Mouse (Mus musculus) intestine, embryonic 16.5 days (tissue): ENCODE data around the gene Col23a1. TPM values are rescaled to one million over a fixed set of nuclear protein-coding genes. Genes with fewer than 3 reads are reported as not detected.
"Not testable (repeated sequence)": the region's sequence is repeated elsewhere in the genome, so short reads cannot be mapped to it uniquely, and the experiment has no call there.

ENCODE experiments used
- ATAC-seq: fragments of 200-750 bp; cut with Nextera tagmentation; 2 replicates; pipeline ENCODE4 v1.8.0; 2017; ENCODE audit warnings: moderate TSS enrichment, moderate library complexity
- H3K27ac ChIP-seq: fragments of 300-500 bp; sonication (generic); 2 replicates; pipeline ENCODE4 v1.5.1; 2014; ENCODE audit warnings: mild to moderate bottlenecking, low read length
- H3K27me3 ChIP-seq: fragments of 300-500 bp; sonication (generic); replicated peaks from 2 replicates; pipeline ENCODE4 v1.6.1; 2014; ENCODE audit warnings: low read length, control low read depth, mixed read lengths; ENCODE audit not compliant: control insufficient read depth, insufficient read depth
- H3K36me3 ChIP-seq: fragments of 300-500 bp; sonication (generic); 2 replicates; pipeline ENCODE4 v1.6.1; 2014; ENCODE audit warnings: low read length, control low read depth; ENCODE audit not compliant: control insufficient read depth, insufficient read depth
- H3K4me1 ChIP-seq: fragments of 300-500 bp; sonication (generic); 2 replicates; pipeline ENCODE4 v1.6.1; 2014; ENCODE audit warnings: low read length, control low read depth, mixed read lengths; ENCODE audit not compliant: control insufficient read depth, insufficient read depth
- H3K4me2 ChIP-seq: fragments of 300-500 bp; sonication (generic); 2 replicates; pipeline ENCODE4 v1.6.1; 2014; ENCODE audit warnings: low read depth, low read length, control low read depth
- H3K4me3 ChIP-seq: fragments of 300-500 bp; sonication (generic); 2 replicates; pipeline ENCODE4 v1.5.1; 2014; ENCODE audit warnings: mild to moderate bottlenecking, low read length
- H3K9ac ChIP-seq: fragments of 300-500 bp; sonication (generic); 2 replicates; pipeline ENCODE4 v1.6.1; 2014; ENCODE audit warnings: low read depth, low read length
- H3K9me3 ChIP-seq: fragments of 300-500 bp; sonication (generic); 2 replicates; pipeline ENCODE4 v1.6.1; 2016; ENCODE audit warnings: low read length, control low read depth; ENCODE audit not compliant: control insufficient read depth
- WGBS: fragments of 180-500 bp; shearing (Covaris S2); extraction: QIAGEN DNeasy Blood & Tissue Kit; methylation state at CpG from one replicate; pipeline ENCODE4 v1.1.7; 2014; 5-methylcytosine and 5-hydroxymethylcytosine counted together
- polyA plus RNA-seq: library from polyadenylated mRNA; unstranded; fragments of >200 nt; fragmentation: Nextera tagmentation; extraction: Ambion mirVana; gene quantifications from 2 replicates; pipeline ENCODE4 v1.2.1, GENCODE M21; 2015

Col23a1 gene
- polyA plus RNA-seq, 1 experiment from 2014 or later = 5.4 TPM

DNA sequence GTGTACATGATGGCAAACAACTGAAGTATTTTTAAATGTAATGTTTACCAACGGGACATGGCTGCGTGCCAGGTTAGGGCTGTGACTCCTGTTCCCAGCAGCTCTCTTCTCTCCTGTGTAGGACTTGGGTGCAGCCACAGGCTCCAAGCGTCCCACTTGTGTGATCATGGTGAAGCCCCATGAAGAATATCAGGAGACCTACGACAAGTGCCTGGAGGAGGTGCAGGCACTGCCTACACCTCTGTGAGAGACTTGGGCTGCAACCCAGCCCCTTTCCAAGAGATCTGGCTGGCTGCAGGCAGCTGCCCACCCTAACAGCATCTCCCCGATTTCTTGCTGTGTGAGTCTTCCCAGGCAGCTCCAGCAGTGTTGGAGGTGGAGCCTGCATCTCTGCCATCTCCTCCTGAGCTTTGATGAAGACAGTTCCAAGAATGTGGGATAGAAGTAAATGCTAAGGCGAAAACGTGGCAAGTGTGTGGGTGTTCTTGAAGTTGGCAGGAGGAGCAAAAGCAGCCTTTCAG is 333.3 kb downstream of the Col23a1 start:
- Histone ChIP-seq H3K36me3 (peaks cover 27% of the 10 kb centered on the region), H3K4me2 (no peak overlapping the region), H3K27ac (no peak overlapping the region), H3K4me1 (peaks cover 16% of the 10 kb centered on the region), H3K9me3 (no peaks in the 10 kb centered on the region), H3K27me3 (no peaks in the 10 kb centered on the region), H3K9ac (no peak overlapping the region), H3K4me3 (no peak overlapping the region)
- ATAC-seq = no peak
- WGBS = 86% methylated on average over 7 of the region's 7 CpGs

DNA sequence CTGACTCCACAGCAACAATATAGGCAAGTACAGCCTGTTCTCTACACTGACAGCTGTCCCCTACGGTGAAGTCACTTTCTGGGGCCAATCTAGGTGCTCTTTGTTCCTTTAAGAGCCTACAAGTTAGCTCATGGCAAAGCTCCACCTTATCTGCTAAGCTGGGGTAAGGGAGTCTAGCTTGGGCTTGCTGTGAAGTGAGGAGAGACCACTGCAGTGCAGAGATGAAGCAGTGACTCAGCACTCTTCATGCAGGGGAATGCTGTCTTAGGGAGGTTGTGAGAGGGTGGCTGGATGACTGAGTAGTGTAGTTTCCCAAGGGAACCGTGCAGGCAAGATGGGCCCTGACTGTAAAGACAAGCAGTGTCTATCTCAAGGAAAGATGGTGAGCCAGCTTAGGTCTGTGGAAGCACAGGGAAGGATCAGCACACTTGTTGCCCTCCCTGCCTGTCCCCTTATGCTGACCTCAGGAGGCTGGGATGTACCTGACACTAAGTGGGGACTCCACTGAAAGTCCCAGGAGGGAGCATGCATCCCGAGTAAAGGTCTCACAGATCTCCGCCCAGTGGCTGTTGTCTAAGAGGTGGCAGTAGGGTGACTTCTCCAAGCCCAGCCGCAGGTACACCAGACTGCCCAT is 335.6 kb downstream of the Col23a1 start:
- Histone ChIP-seq H3K27ac (no peak overlapping the region), H3K4me3 (no peak overlapping the region), H3K9me3 (no peaks in the 10 kb centered on the region), H3K36me3 (peaks cover 30% of the 10 kb centered on the region), H3K4me2 (no peak overlapping the region), H3K9ac (no peak overlapping the region), H3K27me3 (no peaks in the 10 kb centered on the region), H3K4me1 (peaks cover 15% of the 10 kb centered on the region)
- no peak for ATAC-seq
- 80% methylated on average over 5 of the region's 5 CpGs for whole genome bisulfite sequencing

DNA sequence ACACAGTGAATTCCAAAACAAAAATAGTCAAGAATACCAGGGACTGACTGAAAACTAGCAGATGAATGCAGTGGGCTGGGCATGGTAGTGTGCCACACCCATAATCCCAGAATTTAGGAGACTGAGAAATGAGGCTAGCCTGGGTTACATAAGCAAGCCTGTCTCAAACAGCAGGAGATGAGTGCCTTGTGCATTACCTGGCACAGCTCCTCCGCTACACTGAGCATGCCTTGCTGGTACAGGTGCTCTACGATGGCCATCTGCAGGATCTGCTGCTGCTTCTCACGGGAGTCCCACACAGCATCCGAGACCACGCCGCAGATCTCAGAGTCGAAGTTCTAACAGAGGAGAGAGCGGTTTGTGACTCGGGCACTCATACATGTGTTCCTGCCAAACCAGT is 337.7 kb downstream of the Col23a1 start:
- H3K4me2 ChIP-seq = no peak overlapping the region
- H3K4me1 ChIP-seq = no peaks in the 10 kb centered on the region
- no peaks in the 10 kb centered on the region for H3K9me3 ChIP-seq
- no peak overlapping the region for H3K4me3 ChIP-seq
- no peak overlapping the region for H3K27ac ChIP-seq
- 93% methylated on average over 9 of the region's 9 CpGs for WGBS
- H3K9ac ChIP-seq = no peak overlapping the region
- peaks cover 30% of the 10 kb centered on the region for H3K36me3 ChIP-seq
- H3K27me3 ChIP-seq = no peaks in the 10 kb centered on the region
- no peak for ATAC-seq

DNA sequence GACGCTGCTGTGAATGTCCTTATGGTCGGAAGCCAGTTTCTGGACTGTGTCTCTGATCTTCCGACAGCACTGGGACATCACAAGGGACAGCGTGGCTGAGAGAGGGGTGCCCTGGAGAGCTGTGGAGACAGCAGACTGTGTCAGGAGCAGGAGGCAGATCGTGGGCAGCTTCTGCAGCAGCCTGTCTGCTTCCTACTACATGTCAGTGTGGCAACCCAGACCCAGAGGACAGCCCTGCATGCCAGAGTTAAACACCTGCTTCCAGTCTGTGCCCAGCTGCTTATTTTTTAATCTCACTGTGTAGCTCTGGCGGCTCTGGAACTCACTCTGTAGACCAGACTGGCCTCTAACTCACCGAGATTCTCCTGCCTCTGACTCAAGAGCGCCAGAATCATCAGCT is 338.2 kb downstream of the Col23a1 start:
- Histone ChIP-seq H3K9ac (no peak overlapping the region), H3K9me3 (no peaks in the 10 kb centered on the region), H3K27ac (no peak overlapping the region), H3K4me1 (no peaks in the 10 kb centered on the region), H3K36me3 (peaks cover 29% of the 10 kb centered on the region), H3K27me3 (no peaks in the 10 kb centered on the region), H3K4me3 (no peak overlapping the region), H3K4me2 (no peak overlapping the region)
- no peak for ATAC-seq
- WGBS = 84% methylated on average over 8 of the region's 8 CpGs

DNA sequence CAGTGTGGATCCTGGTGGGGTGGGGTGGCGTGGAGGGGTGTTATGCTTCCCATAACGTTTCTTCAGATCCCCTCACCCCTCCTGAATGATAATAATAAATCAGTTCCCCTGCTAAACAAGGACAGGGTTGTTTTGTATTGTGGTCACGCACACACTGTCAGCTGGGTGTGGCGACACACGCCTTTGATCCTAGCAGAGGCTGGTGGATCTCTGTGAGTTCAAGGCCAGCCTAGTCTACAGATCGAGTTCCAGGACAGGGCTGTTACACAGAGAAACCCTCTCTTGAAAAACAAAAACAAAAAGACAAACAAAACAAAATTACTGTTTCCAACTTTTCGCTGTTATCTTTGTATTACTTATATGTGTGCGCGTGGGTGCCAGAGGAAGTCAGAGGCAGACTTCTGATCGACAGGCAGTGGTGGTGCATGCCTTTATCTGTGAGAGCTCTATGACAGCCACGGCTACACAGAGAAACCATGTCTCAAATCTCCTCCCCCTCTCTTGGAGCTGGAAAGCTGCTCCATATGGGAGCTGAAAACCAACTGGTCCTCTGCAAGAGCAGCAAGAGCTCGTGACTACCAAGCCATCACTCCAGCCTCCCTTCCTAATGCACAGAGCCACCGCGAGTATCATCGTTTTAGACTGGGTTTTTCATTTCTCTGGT is 340.1 kb downstream of the Col23a1 start:
- 0 out of 2 replicates have a peak, but pooled peaks cover under 1% of the 10 kb centered on the region for H3K4me1 ChIP-seq
- no peak overlapping the region for H3K4me3 ChIP-seq
- H3K27ac ChIP-seq = no peak overlapping the region
- H3K36me3 ChIP-seq = peaks cover 13% of the 10 kb centered on the region
- H3K9me3 ChIP-seq = no peaks in the 10 kb centered on the region
- 82% methylated on average over 15 of the region's 15 CpGs for WGBS
- H3K27me3 ChIP-seq = no peaks in the 10 kb centered on the region
- no peak overlapping the region for H3K4me2 ChIP-seq
- ATAC-seq = no peak
- H3K9ac ChIP-seq = no peak overlapping the region

DNA sequence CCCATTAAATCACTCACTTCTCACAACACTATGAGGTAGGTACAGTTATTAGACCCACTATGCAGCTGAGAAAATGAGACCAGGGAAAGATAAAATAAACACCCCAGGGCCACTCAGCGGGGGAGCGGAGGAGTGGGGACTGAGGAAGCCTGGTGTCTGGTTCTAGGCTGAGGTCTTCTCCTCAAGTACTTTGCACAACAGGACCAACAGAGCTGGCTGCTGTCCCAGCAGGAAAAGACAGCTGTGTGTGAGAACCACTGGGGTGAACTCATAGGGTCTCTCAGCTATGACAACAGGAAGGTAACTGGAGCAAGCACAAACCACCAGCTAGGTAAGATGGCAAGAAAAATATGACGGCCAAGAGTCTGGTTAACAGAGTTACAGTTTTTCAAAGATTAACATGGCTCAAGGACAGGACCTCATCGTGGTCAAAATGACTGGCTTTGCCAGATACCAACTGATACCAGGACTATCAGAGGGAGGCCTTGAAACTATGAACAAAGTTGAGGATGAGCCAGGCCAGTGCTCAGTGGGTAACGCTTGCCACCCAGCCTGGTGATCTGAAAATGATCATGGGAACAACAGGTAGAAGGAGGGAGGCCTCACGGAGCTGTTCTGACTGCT is 342.5 kb downstream of the Col23a1 start:
- H3K36me3 ChIP-seq = peaks cover 6% of the 10 kb centered on the region
- no peak overlapping the region for H3K4me3 ChIP-seq
- no peak overlapping the region for H3K4me2 ChIP-seq
- no peaks in the 10 kb centered on the region for H3K9me3 ChIP-seq
- H3K4me1 ChIP-seq = peaks cover 10% of the 10 kb centered on the region
- no peak overlapping the region for H3K27ac ChIP-seq
- no peak for ATAC-seq
- WGBS = 85% methylated on average over 6 of the region's 6 CpGs
- no peaks in the 10 kb centered on the region for H3K27me3 ChIP-seq
- H3K9ac ChIP-seq = no peak overlapping the region

DNA sequence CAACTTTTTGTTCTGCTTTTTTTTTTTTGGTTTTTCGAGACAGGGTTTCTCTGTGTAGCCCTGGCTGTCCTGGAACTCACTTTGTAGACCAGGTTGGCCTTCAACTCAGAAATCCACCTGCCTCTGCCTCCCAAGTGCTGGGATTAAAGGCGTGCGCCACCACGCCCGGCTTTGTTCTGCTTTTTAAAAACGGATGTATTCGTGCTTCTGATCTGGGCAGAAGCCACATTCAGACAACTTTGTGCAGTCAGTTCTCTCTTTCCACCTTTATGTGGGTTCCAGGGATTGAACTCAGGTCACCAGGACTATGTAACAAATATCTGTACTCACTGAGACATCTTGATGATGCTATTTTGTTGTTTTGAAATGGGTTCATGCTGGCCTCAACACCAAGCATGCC is 343.5 kb downstream of the Col23a1 start:
- not testable (repeated sequence) for H3K27ac ChIP-seq, H3K9me3 ChIP-seq, H3K4me3 ChIP-seq, H3K27me3 ChIP-seq, H3K36me3 ChIP-seq, ATAC-seq, H3K4me2 ChIP-seq, H3K9ac ChIP-seq, H3K4me1 ChIP-seq
- WGBS = 94% methylated on average over 7 of the region's 7 CpGs

Other genes with a start within 250 kb of the Col23a1 start
- gene Olfr1375, start 241.8 kb upstream of the Col23a1 start, polyA plus RNA-seq = not detected in 2 replicates
- 5.4 and 6.2 TPM in 2 replicates for gene Zfp354a, start 230.7 kb upstream of the Col23a1 start, polyA plus RNA-seq
- gene Gm12569, start 69.4 kb upstream of the Col23a1 start, polyA plus RNA-seq = not detected in 2 replicates
- gene Clk4, start 28.2 kb upstream of the Col23a1 start, polyA plus RNA-seq = 81.4 and 83.7 TPM in 2 replicates
- gene BC049762, start 26.9 kb upstream of the Col23a1 start, polyA plus RNA-seq = 0.31 and 0.44 TPM in 2 replicates